9 mouse cellular contexts compared by ENCODE assay signal in the genomic region with DNA sequence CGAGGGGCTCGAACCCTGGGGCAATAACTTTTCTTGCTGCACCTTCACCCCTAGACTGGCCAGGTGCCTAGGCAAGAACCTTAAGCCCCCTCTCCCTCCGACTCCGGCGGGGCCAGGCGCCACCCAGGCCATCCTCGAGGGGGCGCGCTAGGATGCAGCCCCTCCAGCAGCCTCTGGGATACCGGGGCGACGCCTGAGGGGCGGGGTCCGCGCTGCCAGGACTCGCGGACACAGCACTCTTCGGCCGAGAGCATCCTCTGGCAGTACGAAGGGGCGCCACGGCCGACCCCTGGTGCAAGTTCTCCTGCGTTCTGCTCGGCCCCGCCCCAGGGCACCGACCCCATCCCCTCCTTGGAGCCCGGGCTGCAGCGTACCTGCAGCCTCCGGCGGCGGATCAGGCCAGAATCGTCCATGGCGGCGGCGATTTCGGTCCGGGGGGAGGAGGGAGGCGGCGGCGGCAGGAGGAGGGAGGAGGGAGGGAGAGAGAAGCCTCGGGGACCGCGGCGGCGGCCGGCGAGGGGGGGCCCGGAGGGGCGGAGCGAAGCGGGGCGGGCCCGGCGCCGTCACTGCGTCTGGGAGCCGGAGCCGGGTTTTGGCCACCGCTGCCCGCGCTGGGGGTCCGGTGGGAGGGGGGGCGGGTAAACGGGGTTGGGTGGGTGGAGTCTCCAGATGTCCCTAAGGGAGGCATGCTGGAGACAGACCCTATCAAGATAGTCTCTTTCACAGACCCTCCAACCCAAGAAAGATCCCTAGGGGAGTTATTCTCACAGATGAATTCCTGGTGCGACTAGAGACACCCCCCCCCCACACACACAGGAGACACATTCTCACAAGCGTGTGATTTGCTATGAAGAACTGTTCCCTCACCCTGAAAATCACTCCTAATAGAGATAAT. TPM values are rescaled to one million over a fixed set of nuclear protein-coding genes. Genes with fewer than 3 reads are reported as not detected.
DNase-seq lines count a peak whose midpoint lies in the region; ATAC-seq and TF ChIP-seq lines count a peak whose summit lies in the region.
"Had no signal": no experiment of that assay in that cellular context is flagged by ENCODE, and none has a peak within 500 bp of the region (broad histone marks: within the 10 kb centered on the region; RNA-seq: fewer than 3 reads in every experiment).

No protein-coding gene starts in this region.

- no peak for TF ChIP-seq EP300 in heart, postnatal 0 days (IDR thresholded peaks at IDR 0.05; ENCODE audit: low read depth)

- peaks cover 86% of the 10 kb centered on the region for H3K27me3 ChIP-seq in heart, embryonic 10.5 days (ENCODE audit: insufficient read depth, poor library complexity, severe bottlenecking)
- peaks cover 68% of the 10 kb centered on the region for H3K27me3 ChIP-seq in heart, postnatal 0 days (ENCODE audit: control insufficient read depth, insufficient read depth, low read length)

- no peak for DNase-seq in heart, embryonic 10.5 days (ENCODE audit: low spot score)
- DNase-seq in heart, adult 11 months: no peak
- DNase-seq in A20 (ENCODE audit: low read depth, low spot score): peak; percentile 39
- DNase-seq in cerebellum, adult 9-11 months: peak; percentile 86
- no peak for DNase-seq in heart, postnatal 0 days (ENCODE audit: low spot score)
- DNase-seq in thymus, postnatal 4 days: peak; percentile 61
- DNase-seq in kidney, postnatal 10 days: no peak

- H3K4me1 ChIP-seq in heart, embryonic 10.5 days: peaks cover 18% of the 10 kb centered on the region
- H3K4me1 ChIP-seq in heart, postnatal 0 days (ENCODE audit: control insufficient read depth, insufficient read depth): 0 out of 2 replicates have a peak, but pooled peaks cover 5% of the 10 kb centered on the region

- H3K9ac ChIP-seq in heart, postnatal 0 days (replicated peaks; ENCODE audit: low read depth, low read length): no peak overlapping the region

- no peaks in the 10 kb centered on the region for H3K36me3 ChIP-seq in heart, embryonic 10.5 days
- H3K36me3 ChIP-seq in heart, postnatal 0 days (replicated peaks; ENCODE audit: control insufficient read depth, insufficient read depth, low read length): no peaks in the 10 kb centered on the region

- ATAC-seq in heart, postnatal 0 days (ENCODE audit: insufficient read depth, low read depth): no peak
- 0 out of 2 replicates have a peak, but pooled peaks have one; percentile 15 for ATAC-seq in megakaryocyte-erythroid progenitor cell, adult 5-6 weeks (replicated peaks; ENCODE audit: low FRiP score, low TSS enrichment, poor library complexity, severe bottlenecking)

- no peak overlapping the region for H3K27ac ChIP-seq in heart, embryonic 10.5 days
- no peak overlapping the region for H3K27ac ChIP-seq in heart, postnatal 0 days (ENCODE audit: low read depth)

- H3K4me3 ChIP-seq in heart, embryonic 10.5 days: peak overlapping the region; percentile 60
- peak overlapping the region; percentile 43 for H3K4me3 ChIP-seq in heart, postnatal 0 days (ENCODE audit: low read depth, low read length)

- no peaks in the 10 kb centered on the region for H3K9me3 ChIP-seq in heart, embryonic 10.5 days
- no peaks in the 10 kb centered on the region for H3K9me3 ChIP-seq in heart, postnatal 0 days (replicated peaks; ENCODE audit: control insufficient read depth, low read length)

- WGBS in heart, embryonic 10.5 days: 2% methylated on average over 31 of the region's 67 CpGs
- 1% methylated on average over 54 of the region's 67 CpGs for WGBS in heart, postnatal 0 days

- H3K4me2 ChIP-seq in heart, postnatal 0 days (ENCODE audit: low read depth, low read length): peak overlapping the region; percentile 57

- TF ChIP-seq CTCF in heart, postnatal 0 days (IDR thresholded peaks at IDR 0.05; ENCODE audit: low read depth): no peak

RNA-seq across cellular contexts. Expression of a gene that starts 0.9 kb away (rescaled TPM):
- polyA plus RNA-seq in heart, embryonic 10.5 days (2016; fragmentation: Nextera tagmentation; extraction: Ambion mirVana): 0.21 and 0.34 TPM in 2 replicates
- total RNA-seq in heart, postnatal 0 days (2014; rRNA removed; ENCODE audit: low replicate concordance): not detected in 2 replicates
- 0.10 TPM in 1 of 2 replicates, not detected in the other for polyA plus RNA-seq in heart, postnatal 0 days (2015; fragmentation: Nextera tagmentation; extraction: Ambion mirVana)
- total RNA-seq in megakaryocyte-erythroid progenitor cell, adult 5-6 weeks (2014; fragmentation: Nextera tagmentation): not detected in 2 replicates
- total RNA-seq in megakaryocyte-erythroid progenitor cell, adult 5-6 weeks (2017): not detected in 2 replicates
- total RNA-seq: hematopoietic stem cell, adult 5-6 weeks had no signal

RNA-seq across cellular contexts. Expression of a gene that starts 8.7 kb away (rescaled TPM):
- polyA plus RNA-seq in heart, embryonic 10.5 days (2016; fragmentation: Nextera tagmentation; extraction: Ambion mirVana): 0.09 and 0.16 TPM in 2 replicates
- 0.08 TPM in 1 of 2 replicates, not detected in the other for total RNA-seq in heart, postnatal 0 days (2014; rRNA removed; ENCODE audit: low replicate concordance)
- 0.05 TPM in 1 of 2 replicates, not detected in the other for polyA plus RNA-seq in heart, postnatal 0 days (2015; fragmentation: Nextera tagmentation; extraction: Ambion mirVana)
- 0.45 TPM in 1 of 2 replicates, not detected in the other for total RNA-seq in megakaryocyte-erythroid progenitor cell, adult 5-6 weeks (2014; fragmentation: Nextera tagmentation)
- 0.42 TPM in 1 of 2 replicates, not detected in the other for total RNA-seq in megakaryocyte-erythroid progenitor cell, adult 5-6 weeks (2017)

RNA-seq across cellular contexts. Expression of a gene that starts 23.4 kb away (rescaled TPM):
- polyA plus RNA-seq in heart, embryonic 10.5 days (2016; fragmentation: Nextera tagmentation; extraction: Ambion mirVana): not detected in 2 replicates
- not detected in 2 replicates for total RNA-seq in heart, postnatal 0 days (2014; rRNA removed; ENCODE audit: low replicate concordance)
- not detected in 2 replicates for polyA plus RNA-seq in heart, postnatal 0 days (2015; fragmentation: Nextera tagmentation; extraction: Ambion mirVana)
- not detected in 2 replicates for total RNA-seq in megakaryocyte-erythroid progenitor cell, adult 5-6 weeks (2014; fragmentation: Nextera tagmentation)
- total RNA-seq in megakaryocyte-erythroid progenitor cell, adult 5-6 weeks (2017): not detected in 2 replicates
- total RNA-seq: hematopoietic stem cell, adult 5-6 weeks had no signal

RNA-seq across cellular contexts. Expression of a gene that starts 23.5 kb away (rescaled TPM):
- 810 and 835 TPM in 2 replicates for polyA plus RNA-seq in heart, embryonic 10.5 days (2016; fragmentation: Nextera tagmentation; extraction: Ambion mirVana)
- total RNA-seq in heart, postnatal 0 days (2014; rRNA removed; ENCODE audit: low replicate concordance): 647 and 809 TPM in 2 replicates
- 758 and 782 TPM in 2 replicates for polyA plus RNA-seq in heart, postnatal 0 days (2015; fragmentation: Nextera tagmentation; extraction: Ambion mirVana)
- 898 and 1,004 TPM in 2 replicates for total RNA-seq in megakaryocyte-erythroid progenitor cell, adult 5-6 weeks (2014; fragmentation: Nextera tagmentation)
- 1,011 and 1,021 TPM in 2 replicates for total RNA-seq in megakaryocyte-erythroid progenitor cell, adult 5-6 weeks (2017)

RNA-seq across cellular contexts. Expression of a gene that starts 23.7 kb away (rescaled TPM):
- 104 and 119 TPM in 2 replicates for polyA plus RNA-seq in heart, embryonic 10.5 days (2016; fragmentation: Nextera tagmentation; extraction: Ambion mirVana)
- total RNA-seq in heart, postnatal 0 days (2014; rRNA removed; ENCODE audit: low replicate concordance): 57.9 and 76.4 TPM in 2 replicates
- 52.6 and 57.3 TPM in 2 replicates for polyA plus RNA-seq in heart, postnatal 0 days (2015; fragmentation: Nextera tagmentation; extraction: Ambion mirVana)
- total RNA-seq in megakaryocyte-erythroid progenitor cell, adult 5-6 weeks (2014; fragmentation: Nextera tagmentation): 198 and 202 TPM in 2 replicates
- total RNA-seq in megakaryocyte-erythroid progenitor cell, adult 5-6 weeks (2017): 119 and 151 TPM in 2 replicates

Comparison
In these comparisons a context has a peak if more than half of its experiments do, and no peak if none do; other contexts are left out.
1. DNase-seq: peak in A20 (single experiment), cerebellum, adult 9-11 months (single experiment) and thymus, postnatal 4 days (single experiment); none in heart, embryonic 10.5 days (single experiment), heart, adult 11 months (single experiment), heart, postnatal 0 days (single experiment) and kidney, postnatal 10 days (single experiment).